Mouse (Mus musculus): ENCODE measurements around the gene Cd244a.

DNA sequence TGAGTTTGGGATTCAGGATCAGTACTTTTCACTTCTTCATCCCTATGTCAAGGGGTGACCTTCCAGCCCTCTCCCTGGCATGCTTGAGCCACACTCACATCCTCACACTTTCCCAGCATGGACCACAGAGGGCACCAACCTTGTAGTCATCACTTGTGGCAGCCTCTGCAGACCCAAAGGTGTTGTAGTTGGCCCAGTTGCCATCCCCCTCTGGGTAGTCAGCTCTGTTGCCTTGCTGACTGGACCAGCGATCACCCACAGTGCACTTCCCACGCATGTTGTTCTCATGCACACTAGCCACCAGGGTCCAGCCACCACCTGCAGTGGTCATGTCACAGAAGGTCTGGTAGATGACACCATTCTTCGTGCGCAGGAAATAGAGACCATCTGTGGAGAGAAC is 27.6 kb upstream of the Cd244a start:
- TF ChIP-seq CTCF (IDR thresholded peaks at IDR 0.05 in 2 of 3, conservative IDR thresholded peaks at IDR 0.05 in 1 of 3; ENCODE audit: control insufficient read depth in 1 of 3, insufficient read depth in 1 of 3, low read depth in 2 of 3, low read length in 3 of 3, poor library complexity in 1 of 3, severe bottlenecking in 1 of 3) (no peak), EP300 (IDR thresholded peaks at IDR 0.05; ENCODE audit: low read depth in 1 of 2, low read length in 2 of 2) (no peak), POLR2A (IDR thresholded peaks at IDR 0.05; ENCODE audit: control insufficient read depth in 1 of 2, insufficient read depth in 1 of 2, low read depth in 1 of 2, low read length in 2 of 2, poor library complexity in 1 of 2) (no peak), TCF12 (IDR thresholded peaks at IDR 0.05; ENCODE audit: low read depth, low read length) (no peak), USF1 (IDR thresholded peaks at IDR 0.05; ENCODE audit: low read depth, low read length) (no peak), MEF2A (IDR thresholded peaks at IDR 0.05; ENCODE audit: extremely low read depth, insufficient replicate concordance, low read depth, low read length, poor library complexity, severe bottlenecking) (no peak), E2F4 (IDR thresholded peaks at IDR 0.05; ENCODE audit: borderline replicate concordance, low read depth, low read length) (no peak), JUND (IDR thresholded peaks at IDR 0.05; ENCODE audit: low read depth, low read length) (no peak), USF2 (IDR thresholded peaks at IDR 0.05; ENCODE audit: borderline replicate concordance in 1 of 2, insufficient read depth in 1 of 2, low read depth in 1 of 2, low read length in 2 of 2) (no peak), HCFC1 (IDR thresholded peaks at IDR 0.05; ENCODE audit: low read depth, low read length) (no peak), KAT2A (conservative IDR thresholded peaks at IDR 0.05; ENCODE audit: low read depth, low read length) (no peak), ELF1 (IDR thresholded peaks at IDR 0.05; ENCODE audit: low read depth, low read length) (no peak), ZMIZ1 (IDR thresholded peaks at IDR 0.05; ENCODE audit: low read depth, low read length) (no peak)
